Mouse (Mus musculus): ENCODE measurements around the gene Hook2.

GRCm38 (mm10) chr8:84989311-84989731, 1.1 kb upstream of the Hook2 start:
- TF ChIP-seq CTCF (conservative IDR thresholded peaks at IDR 0.05 in 1 of 2, IDR thresholded peaks at IDR 0.05 in 1 of 2; ENCODE audit: low read depth in 2 of 2, low read length in 2 of 2) = no peak
- TF ChIP-seq MAZ (IDR thresholded peaks at IDR 0.05; ENCODE audit: low read depth, low read length) = 0 out of 2 replicates have a peak, but pooled peaks have one; percentile 10
